In genomic region chr5:107099634-107100033, GRCm38 (mm10) we compare ENCODE assay signal across 20 mouse cellular contexts.
DNase-seq lines count a peak whose midpoint lies in the region; ATAC-seq lines count a peak whose summit lies in the region.
"Had no signal": no experiment of that assay in that cellular context is flagged by ENCODE, and none has a peak within 500 bp of the region (broad histone marks: within the 10 kb centered on the region; RNA-seq: fewer than 3 reads in every experiment).

No protein-coding gene starts in this region.

- no peak for DNase-seq in embryonic facial prominence, embryonic 10.5 days (ENCODE audit: low spot score)
- DNase-seq in kidney, adult 9 months: peak; percentile 23
- DNase-seq in kidney, postnatal 10 days: no peak
- peak; percentile 37 to 42 for DNase-seq in cerebellum, postnatal 10 days
- DNase-seq in right cerebral cortex, postnatal 10 days (ENCODE audit: low spot score in 2 of 2): no peak
- DNase-seq: gastrocnemius, postnatal 14 days; lung, adult 18-20 months; lung, postnatal 10 days; right cerebral cortex, adult 18-20 months; thymus, adult 2 months had no signal

- H3K27ac ChIP-seq in embryonic facial prominence, embryonic 12.5 days: peak overlapping the region; percentile 55; the same call in 1 of the 2 replicates
- H3K27ac ChIP-seq in embryonic facial prominence, embryonic 10.5 days (replicated peaks): no peak overlapping the region
- 0 out of 2 replicates have a peak overlapping the region, but pooled peaks have one; percentile 29 for H3K27ac ChIP-seq in embryonic facial prominence, embryonic 15.5 days (replicated peaks)
- H3K27ac ChIP-seq: forebrain, embryonic 15.5 days; hindbrain, embryonic 14.5 days; intestine, embryonic 15.5 days; kidney, postnatal 0 days; midbrain, embryonic 10.5 days; neural tube, embryonic 15.5 days had no signal

- H3K27me3 ChIP-seq in embryonic facial prominence, embryonic 12.5 days: no peaks in the 10 kb centered on the region
- H3K27me3 ChIP-seq in embryonic facial prominence, embryonic 10.5 days (replicated peaks; ENCODE audit: low read depth, poor library complexity, severe bottlenecking): no peaks in the 10 kb centered on the region
- H3K27me3 ChIP-seq in embryonic facial prominence, embryonic 15.5 days: no peaks in the 10 kb centered on the region
- H3K27me3 ChIP-seq: forebrain, embryonic 15.5 days; intestine, embryonic 15.5 days; neural tube, embryonic 15.5 days had no signal

- WGBS in embryonic facial prominence, embryonic 12.5 days: 75% methylated on average over 3 of the region's 3 CpGs
- 91% methylated on average over 3 of the region's 3 CpGs for WGBS in embryonic facial prominence, embryonic 10.5 days
- WGBS in embryonic facial prominence, embryonic 15.5 days: 69% methylated on average over 3 of the region's 3 CpGs

- H3K4me2 ChIP-seq in embryonic facial prominence, embryonic 12.5 days (replicated peaks): no peak overlapping the region
- H3K4me2 ChIP-seq in embryonic facial prominence, embryonic 15.5 days (replicated peaks): no peak overlapping the region
- H3K4me2 ChIP-seq: forebrain, embryonic 15.5 days; hindbrain, embryonic 14.5 days; intestine, embryonic 15.5 days; liver, embryonic 11.5 days; neural tube, embryonic 15.5 days had no signal

- peaks cover 23% of the 10 kb centered on the region for H3K4me1 ChIP-seq in embryonic facial prominence, embryonic 12.5 days
- H3K4me1 ChIP-seq in embryonic facial prominence, embryonic 10.5 days: peaks cover 38% of the 10 kb centered on the region
- H3K4me1 ChIP-seq in embryonic facial prominence, embryonic 15.5 days: peaks cover 22% of the 10 kb centered on the region
- H3K4me1 ChIP-seq: neural tube, embryonic 15.5 days had no signal

- no peaks in the 10 kb centered on the region for H3K9me3 ChIP-seq in embryonic facial prominence, embryonic 12.5 days
- H3K9me3 ChIP-seq in embryonic facial prominence, embryonic 10.5 days: no peaks in the 10 kb centered on the region
- H3K9me3 ChIP-seq in embryonic facial prominence, embryonic 15.5 days (replicated peaks): no peaks in the 10 kb centered on the region
- H3K9me3 ChIP-seq: forebrain, embryonic 15.5 days; intestine, embryonic 15.5 days; midbrain, embryonic 10.5 days; neural tube, embryonic 15.5 days had no signal

- no peaks in the 10 kb centered on the region for H3K36me3 ChIP-seq in embryonic facial prominence, embryonic 12.5 days
- no peaks in the 10 kb centered on the region for H3K36me3 ChIP-seq in embryonic facial prominence, embryonic 10.5 days (replicated peaks)
- no peaks in the 10 kb centered on the region for H3K36me3 ChIP-seq in embryonic facial prominence, embryonic 15.5 days
- H3K36me3 ChIP-seq: forebrain, embryonic 15.5 days; intestine, embryonic 15.5 days; midbrain, embryonic 10.5 days; neural tube, embryonic 15.5 days had no signal

- no peak overlapping the region for H3K9ac ChIP-seq in embryonic facial prominence, embryonic 12.5 days
- no peak overlapping the region for H3K9ac ChIP-seq in embryonic facial prominence, embryonic 15.5 days
- H3K9ac ChIP-seq: forebrain, embryonic 15.5 days; hindbrain, embryonic 14.5 days; intestine, embryonic 15.5 days; neural tube, embryonic 15.5 days had no signal

- H3K4me3 ChIP-seq in embryonic facial prominence, embryonic 12.5 days: no peak overlapping the region
- no peak overlapping the region for H3K4me3 ChIP-seq in embryonic facial prominence, embryonic 10.5 days
- H3K4me3 ChIP-seq in embryonic facial prominence, embryonic 15.5 days (replicated peaks): no peak overlapping the region
- H3K4me3 ChIP-seq: forebrain, embryonic 15.5 days; intestine, embryonic 15.5 days; midbrain, embryonic 10.5 days; neural tube, embryonic 15.5 days had no signal

- no peak for ATAC-seq in embryonic facial prominence, embryonic 12.5 days (ENCODE audit: insufficient number of reproducible peaks, insufficient read depth, low FRiP score, low TSS enrichment)
- ATAC-seq in embryonic facial prominence, embryonic 15.5 days (ENCODE audit: insufficient number of reproducible peaks, low FRiP score, low TSS enrichment, low read depth): no peak
- no peak for ATAC-seq in granulocyte monocyte progenitor cell, adult 5-6 weeks (replicated peaks; ENCODE audit: poor library complexity, severe bottlenecking)
- ATAC-seq: forebrain, embryonic 15.5 days; intestine, embryonic 15.5 days had no signal

Comparison
In these comparisons a context has a peak if more than half of its experiments do, and no peak if none do; other contexts are left out.
1. DNase-seq: peak in kidney, adult 9 months (single experiment) and cerebellum, postnatal 10 days (2 of 2); none in embryonic facial prominence, embryonic 10.5 days (single experiment), kidney, postnatal 10 days (single experiment) and right cerebral cortex, postnatal 10 days (0 of 2).